Mouse (Mus musculus) embryo, embryonic 10 days (tissue): ENCODE results near the gene Trp53tg5.

ENCODE experiments used
- DNase-seq: peaks from one replicate; pipeline ENCODE4 v3.0.0-alpha.2; 2015; ENCODE audit warnings: low spot score

Gene Trp53tg5

GRCm38 (mm10) chr2:164473624-164474023, at the start of gene Trp53tg5:
Gene Trp53tg5, minus strand, starts transcription at chr2:164473724.
- DNase-seq: no peak

GRCm38 (mm10) chr2:164522280-164522679, 48.8 kb upstream of the Trp53tg5 start:
- DNase-seq: no peak

GRCm38 (mm10) chr2:164521841-164522240, 48.3 kb upstream of the Trp53tg5 start:
- no peak for DNase-seq

- peak; percentile 78 for DNase-seq
Measured at GRCm38 (mm10) chr2:164520782-164521181, 47.3 kb upstream of the Trp53tg5 start.

GRCm38 (mm10) chr2:164519171-164519526, 45.6 kb upstream of the Trp53tg5 start:
- no peak for DNase-seq

GRCm38 (mm10) chr2:164518266-164519170, 45.0 kb upstream of the Trp53tg5 start:
- no peak for DNase-seq

- peak; percentile 43 for DNase-seq
Measured at GRCm38 (mm10) chr2:164517485-164518221, 44.1 kb upstream of the Trp53tg5 start.

GRCm38 (mm10) chr2:164516592-164516991, 43.1 kb upstream of the Trp53tg5 start:
- no peak for DNase-seq

- DNase-seq: no peak
Measured at GRCm38 (mm10) chr2:164515897-164516296, 42.4 kb upstream of the Trp53tg5 start.

GRCm38 (mm10) chr2:164514916-164515315, 41.4 kb upstream of the Trp53tg5 start:
- DNase-seq: no peak

- no peak for DNase-seq
Measured at GRCm38 (mm10) chr2:164513389-164513788, 39.9 kb upstream of the Trp53tg5 start.

GRCm38 (mm10) chr2:164512121-164512909, 38.8 kb upstream of the Trp53tg5 start:
- no peak for DNase-seq

GRCm38 (mm10) chr2:164510621-164511190, 37.2 kb upstream of the Trp53tg5 start:
- DNase-seq: no peak

- no peak for DNase-seq
Measured at GRCm38 (mm10) chr2:164507811-164508210, 34.3 kb upstream of the Trp53tg5 start.

- DNase-seq: no peak
Measured at GRCm38 (mm10) chr2:164505619-164506347, 32.3 kb upstream of the Trp53tg5 start.

GRCm38 (mm10) chr2:164504919-164505318, 31.4 kb upstream of the Trp53tg5 start:
- no peak for DNase-seq

GRCm38 (mm10) chr2:164500511-164500910, 27.0 kb upstream of the Trp53tg5 start:
- no peak for DNase-seq

GRCm38 (mm10) chr2:164499317-164499716, 25.8 kb upstream of the Trp53tg5 start:
- no peak for DNase-seq

GRCm38 (mm10) chr2:164497691-164498268, 24.3 kb upstream of the Trp53tg5 start:
- no peak for DNase-seq

GRCm38 (mm10) chr2:164496847-164497690, 23.5 kb upstream of the Trp53tg5 start, which contains the start of gene Pigt:
Gene Pigt, plus strand, starts transcription at chr2:164497520.
- DNase-seq: peak; percentile 91
